Mouse (Mus musculus): Measurements from ENCODE around the gene Cplane1. TPM values are rescaled to one million over a fixed set of nuclear protein-coding genes. Genes with fewer than 3 reads are reported as not detected.

The Cplane1 gene
- polyA plus RNA-seq, 1 experiment: 11.1 TPM

DNA sequence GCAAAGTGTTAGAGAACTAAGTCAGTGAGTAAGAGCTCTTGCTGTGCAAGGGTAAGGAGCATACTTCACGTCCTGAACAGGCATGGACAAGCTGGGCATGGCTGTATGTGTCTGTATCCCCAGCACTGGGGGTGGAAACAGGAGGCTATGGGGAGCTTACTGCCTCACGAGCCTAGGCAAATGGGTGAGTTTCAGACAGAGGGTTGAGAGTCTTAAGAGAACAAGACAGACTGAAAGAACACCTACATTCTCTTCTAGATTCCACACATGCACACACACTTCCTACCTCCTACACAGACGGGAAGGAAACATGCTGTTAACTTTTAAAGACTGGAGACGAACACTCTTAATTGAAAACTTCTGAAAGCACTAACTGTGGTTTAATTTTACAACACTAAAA, 148.5 kb downstream of the Cplane1 start:
- no peak overlapping the region for H3K27ac ChIP-seq (ENCODE audit: control insufficient read depth, insufficient read depth, low read depth, low read length, poor library complexity)
- WGBS: 89% methylated on average over 4 of the region's 4 CpGs
- no peaks in the 10 kb centered on the region for H3K4me1 ChIP-seq (ENCODE audit: control insufficient read depth, insufficient read depth, low read length)
- no peak overlapping the region for H3K4me3 ChIP-seq (replicated peaks; ENCODE audit: control insufficient read depth, low read depth, low read length)
- no peak for TF ChIP-seq CTCF (IDR thresholded peaks at IDR 0.05; ENCODE audit: control insufficient read depth, insufficient read depth, low read length)
- no peak for TF ChIP-seq POLR2A (IDR thresholded peaks at IDR 0.05; ENCODE audit: borderline replicate concordance, control insufficient read depth, low read depth, low read length)

DNA sequence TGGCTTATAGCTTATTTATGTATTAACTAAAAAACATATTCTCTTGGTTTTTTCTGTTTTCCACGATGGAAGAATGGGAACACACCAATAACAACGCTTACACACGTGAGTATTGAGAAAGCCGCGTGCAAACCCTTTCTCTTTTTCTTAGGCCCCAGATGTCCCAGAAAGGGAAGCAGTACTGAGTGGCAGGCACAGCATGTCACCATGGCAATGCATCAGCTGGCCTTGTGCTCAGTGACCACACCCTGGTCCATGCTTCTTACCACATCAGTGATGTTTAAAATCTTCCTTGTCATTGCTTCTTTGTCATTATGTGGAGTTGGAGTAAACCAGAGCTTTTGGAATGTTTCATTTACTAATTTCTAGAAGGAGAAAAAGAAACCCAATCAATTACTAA, 150.3 kb downstream of the Cplane1 start:
- H3K4me1 ChIP-seq (ENCODE audit: control insufficient read depth, insufficient read depth, low read length): no peaks in the 10 kb centered on the region
- WGBS: 92% methylated on average over 5 of the region's 5 CpGs
- no peak for TF ChIP-seq CTCF (IDR thresholded peaks at IDR 0.05; ENCODE audit: control insufficient read depth, insufficient read depth, low read length)

More for the DNA sequence above, 150.3 kb downstream of the Cplane1 start:
- no peak overlapping the region for H3K27ac ChIP-seq (ENCODE audit: control insufficient read depth, insufficient read depth, low read depth, low read length, poor library complexity)
- no peak overlapping the region for H3K4me3 ChIP-seq (replicated peaks; ENCODE audit: control insufficient read depth, low read depth, low read length)

Other genes with a start within 250 kb of the Cplane1 start
- 8.7 and 13.3 TPM in 2 replicates for gene Wdr70, start 69.9 kb upstream of the Cplane1 start, polyA plus RNA-seq (2011; ENCODE audit: insufficient read depth, insufficient read length, low replicate concordance, missing spikeins)
- 11.1 and 12.2 TPM in 2 replicates for gene Nup155, start 59.8 kb upstream of the Cplane1 start, polyA plus RNA-seq (2011; ENCODE audit: insufficient read depth, insufficient read length, low replicate concordance, missing spikeins)

Measured in bone marrow, adult 2 months (tissue).